Mouse (Mus musculus): ENCODE measurements around the gene Slx4ip. TPM values are rescaled to one million over a fixed set of nuclear protein-coding genes. Genes with fewer than 3 reads are reported as not detected.
A peak's percentile ranks its signal among the peaks of the same experiment; 100 is the strongest.

Gene Slx4ip
- total RNA-seq, 2 experiments from 2014 or later = 7.8 to 8.4 TPM

GRCm38 (mm10) chr2:137082896-137083620 is 192.0 kb downstream of the Slx4ip start:
- Histone ChIP-seq H3K4me3 (peak overlapping the region; percentile 49), H3K27ac (peak overlapping the region; percentile 66)
- DNase-seq (ENCODE audit: low spot score in 2 of 2) = no peak
- TF ChIP-seq CTCF (conservative IDR thresholded peaks at IDR 0.05) = no peak

- Histone ChIP-seq H3K27ac (no peak overlapping the region), H3K4me3 (no peak overlapping the region)
- no peak for TF ChIP-seq CTCF (conservative IDR thresholded peaks at IDR 0.05)
- no peak for DNase-seq (ENCODE audit: low spot score in 2 of 2)
Observed at GRCm38 (mm10) chr2:137085257-137085656, 194.2 kb downstream of the Slx4ip start.

- Histone ChIP-seq H3K27ac (no peak overlapping the region), H3K4me3 (no peak overlapping the region)
- TF ChIP-seq CTCF (conservative IDR thresholded peaks at IDR 0.05) = no peak
- no peak for DNase-seq (ENCODE audit: low spot score in 2 of 2)
Observed at GRCm38 (mm10) chr2:137086621-137087395, 195.8 kb downstream of the Slx4ip start.

- no peak for DNase-seq (ENCODE audit: low spot score in 2 of 2)
- no peak overlapping the region for H3K4me3 ChIP-seq
- H3K27ac ChIP-seq = no peak overlapping the region
- TF ChIP-seq CTCF (conservative IDR thresholded peaks at IDR 0.05) = no peak
Observed at GRCm38 (mm10) chr2:137087705-137088104, 196.7 kb downstream of the Slx4ip start.

DNA sequence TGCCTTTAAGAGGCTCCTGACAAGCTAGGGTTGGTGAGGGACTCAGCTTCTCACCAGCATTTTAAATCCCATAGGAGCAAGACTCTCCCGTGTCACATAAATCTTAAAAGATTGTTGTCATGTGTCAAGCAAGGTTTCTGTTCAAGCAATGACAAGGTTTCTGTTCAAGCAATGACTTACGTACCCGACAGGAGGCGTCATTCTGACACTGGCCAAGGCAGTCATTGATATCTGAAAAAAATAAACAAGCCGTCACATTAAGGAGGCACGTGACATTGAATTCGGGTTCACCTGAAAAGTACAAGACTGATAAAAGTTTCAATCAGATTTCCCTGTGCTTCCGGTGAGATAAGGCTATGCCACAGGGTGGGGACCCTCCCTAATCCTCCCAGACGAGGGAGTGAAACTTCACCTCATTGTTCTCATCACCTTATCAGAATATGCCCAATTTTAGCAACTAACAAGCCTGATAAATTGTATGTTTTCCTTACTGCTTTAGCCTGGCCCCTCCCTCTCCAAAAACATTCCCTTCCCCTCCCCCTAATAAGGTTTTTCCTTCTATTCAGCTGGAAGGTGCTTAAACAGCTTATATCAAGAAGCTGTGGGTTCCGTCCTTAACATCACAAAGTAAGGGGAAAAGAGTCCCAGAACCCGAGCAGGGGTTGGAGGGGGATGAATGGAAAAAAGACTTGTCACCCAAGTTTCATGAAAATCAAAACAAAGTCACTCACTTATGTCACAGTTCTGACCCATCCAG is 200.9 kb downstream of the Slx4ip start:
- Histone ChIP-seq H3K27ac (no peak overlapping the region), H3K4me3 (no peak overlapping the region)
- DNase-seq (ENCODE audit: low spot score in 2 of 2) = no peak
- TF ChIP-seq CTCF (conservative IDR thresholded peaks at IDR 0.05) = 0 out of 2 replicates have a peak, but pooled peaks have one; percentile 10

DNA sequence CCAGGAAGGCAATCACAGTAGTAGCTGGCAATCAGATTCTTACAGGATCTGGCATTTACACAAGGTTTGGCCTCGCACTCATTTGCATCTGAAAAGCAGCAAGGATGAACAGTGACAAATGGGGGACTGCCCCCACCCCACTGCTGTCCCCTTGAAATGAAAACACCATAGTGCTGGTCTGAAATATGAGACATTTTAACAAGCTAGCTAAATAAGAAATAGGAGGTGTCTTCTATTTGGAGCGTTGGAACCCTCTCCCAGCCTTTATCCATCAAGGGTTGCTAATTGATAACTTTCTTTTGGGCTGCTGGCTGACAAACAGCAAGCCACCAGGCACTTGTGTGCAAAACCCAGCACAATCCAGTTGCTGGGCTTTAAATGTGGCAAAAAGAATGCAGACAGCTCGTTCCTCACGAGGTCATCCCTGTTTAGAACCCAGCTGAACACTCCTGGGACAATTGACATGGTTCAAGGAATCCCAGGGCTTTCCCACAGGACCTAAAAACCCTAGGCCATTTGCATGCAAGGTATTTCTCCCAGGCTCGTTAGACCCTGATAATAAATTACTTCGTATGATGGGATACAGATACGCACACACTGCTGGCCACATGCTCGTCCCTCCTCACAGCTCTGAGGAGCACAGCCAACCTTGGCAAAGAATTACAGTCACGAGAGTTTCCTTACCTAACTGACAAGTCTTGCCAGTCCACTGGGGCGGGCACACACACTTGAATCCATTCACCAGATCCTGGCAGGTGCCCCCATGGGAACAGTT is 201.7 kb downstream of the Slx4ip start:
- Histone ChIP-seq H3K4me3 (no peak overlapping the region), H3K27ac (no peak overlapping the region)
- DNase-seq (ENCODE audit: low spot score in 2 of 2) = no peak
- TF ChIP-seq CTCF (conservative IDR thresholded peaks at IDR 0.05) = no peak

- no peak for TF ChIP-seq CTCF (conservative IDR thresholded peaks at IDR 0.05)
- H3K4me3 ChIP-seq = no peak overlapping the region
- no peak for DNase-seq (ENCODE audit: low spot score in 2 of 2)
- no peak overlapping the region for H3K27ac ChIP-seq
Observed at GRCm38 (mm10) chr2:137093298-137093630, 202.2 kb downstream of the Slx4ip start.

GRCm38 (mm10) chr2:137094301-137094700 is 203.3 kb downstream of the Slx4ip start:
- H3K27ac ChIP-seq = no peak overlapping the region
- DNase-seq (ENCODE audit: low spot score in 2 of 2) = no peak

DNA sequence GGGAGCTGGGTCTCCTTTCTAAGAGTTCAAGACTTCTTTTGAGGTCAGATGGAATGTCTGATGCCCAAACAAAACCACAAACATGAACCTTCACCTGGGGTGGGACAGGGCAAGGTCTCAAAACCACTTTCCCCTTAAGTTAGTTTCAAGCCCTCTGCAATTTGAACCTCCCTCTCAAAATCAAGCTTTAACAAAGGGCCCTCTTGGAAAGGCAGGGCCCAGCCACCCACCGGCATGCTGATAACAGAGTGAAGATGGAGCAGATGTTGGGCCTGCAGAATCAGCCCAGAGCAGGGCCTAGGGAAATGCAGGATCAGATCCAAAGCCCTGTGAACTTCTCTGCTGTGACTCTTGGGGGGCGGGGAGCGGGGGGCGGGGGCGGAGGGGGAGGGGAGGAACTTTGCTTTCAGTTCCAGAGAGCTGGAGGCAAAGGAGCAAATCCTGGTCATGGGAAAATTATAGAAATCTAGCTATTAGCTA is 206.0 kb downstream of the Slx4ip start:
- no peak for DNase-seq (ENCODE audit: low spot score in 2 of 2)
- TF ChIP-seq CTCF (conservative IDR thresholded peaks at IDR 0.05) = no peak
- H3K4me3 ChIP-seq = no peak overlapping the region
- H3K27ac ChIP-seq = no peak overlapping the region

More at GRCm38 (mm10) chr2:137094301-137094700, 203.3 kb downstream of the Slx4ip start:
- no peak overlapping the region for H3K4me3 ChIP-seq
- no peak for TF ChIP-seq CTCF (conservative IDR thresholded peaks at IDR 0.05)

- no peak for DNase-seq (ENCODE audit: low spot score in 2 of 2)
- Histone ChIP-seq H3K4me3 (no peak overlapping the region), H3K27ac (0 out of 2 replicates have a peak overlapping the region, but pooled peaks have one; percentile 8)
- TF ChIP-seq CTCF (conservative IDR thresholded peaks at IDR 0.05) = no peak
Observed at GRCm38 (mm10) chr2:137098269-137099035, 207.4 kb downstream of the Slx4ip start.

- no peak for TF ChIP-seq CTCF (conservative IDR thresholded peaks at IDR 0.05)
- no peak overlapping the region for H3K27ac ChIP-seq
- no peak overlapping the region for H3K4me3 ChIP-seq
- no peak for DNase-seq (ENCODE audit: low spot score in 2 of 2)
Observed at GRCm38 (mm10) chr2:137099211-137099734, 208.3 kb downstream of the Slx4ip start.
